Mouse (Mus musculus) liver, embryonic 11.5 days (tissue): ENCODE data around the gene Mrpl23. TPM values are rescaled to one million over a fixed set of nuclear protein-coding genes. Genes with fewer than 3 reads are reported as not detected.

Experiments
- microRNA counts: library from miRNA; unstranded; fragments of <30 nt; microRNA quantifications from one replicate; lab custom pipeline; 2015
- microRNA-seq: library from miRNA; unstranded; fragments of <30 nt; microRNA quantifications from one replicate; pipeline ENCODE4, GENCODE M21; 2017; ENCODE audit warnings: borderline number of aligned reads
- polyA plus RNA-seq: library from polyadenylated mRNA; unstranded; fragments of >200 nt; fragmentation: Nextera tagmentation; extraction: Ambion mirVana; gene quantifications from 2 replicates; pipeline ENCODE4 v1.2.1, GENCODE M21; 2014

Mrpl23 gene
- polyA plus RNA-seq, 1 experiment from 2014 or later: 20.8 TPM

MicroRNAs encoded within 50 kb of the gene (microRNA counts, 519-probe panel; counts per million panel counts)
- microRNA mmu-miR-675-3p (lab: Ali Mortazavi, UCI) (3,921 counts per million, percentile 19 among the panel's probes with 10 or more counts), microRNA mmu-miR-675-5p (lab: Ali Mortazavi, UCI) (not detected)

Small RNA genes within 50 kb of the gene (microRNA-seq; reads per million reads assigned to microRNA genes)
- 193 reads per million, percentile 55 among the genes with 10 or more reads in this experiment for gene Mir675

Other genes with a start within 250 kb of the Mrpl23 start
- not detected in 2 replicates for gene Krtap5-1, start 235.6 kb upstream of the Mrpl23 start, polyA plus RNA-seq
- gene Krtap5-4, start 229.1 kb upstream of the Mrpl23 start, polyA plus RNA-seq: not detected in 2 replicates
- 1.8 and 2.4 TPM in 2 replicates for gene Ifitm10, start 158.9 kb upstream of the Mrpl23 start, polyA plus RNA-seq
- gene Gm49369, start 150.0 kb upstream of the Mrpl23 start, polyA plus RNA-seq: not detected in 2 replicates
- 316 and 340 TPM in 2 replicates for gene Ctsd, start 144.6 kb upstream of the Mrpl23 start, polyA plus RNA-seq
- gene Syt8, start 97.8 kb upstream of the Mrpl23 start, polyA plus RNA-seq: 0.41 and 0.42 TPM in 2 replicates
- 1.9 and 3.7 TPM in 2 replicates for gene Tnni2, start 90.9 kb upstream of the Mrpl23 start, polyA plus RNA-seq
- 19.2 and 20.7 TPM in 2 replicates for gene Lsp1, start 71.9 kb upstream of the Mrpl23 start, polyA plus RNA-seq
- gene Tnnt3, start 33.9 kb upstream of the Mrpl23 start, polyA plus RNA-seq: 1.5 and 2.4 TPM in 2 replicates
- 390 and 480 TPM in 2 replicates for gene Igf2, start 134.1 kb downstream of the Mrpl23 start, polyA plus RNA-seq
- not detected in 2 replicates for gene Gm49394, start 137.3 kb downstream of the Mrpl23 start, polyA plus RNA-seq
- gene Ins2, start 210.7 kb downstream of the Mrpl23 start, polyA plus RNA-seq: not detected in 2 replicates